Mouse (Mus musculus) spleen, postnatal 14 days (tissue): ENCODE results near the gene Dync1li1.
A peak's percentile ranks its signal among the peaks of the same experiment; 100 is the strongest.
"Not testable (repeated sequence)": the region's sequence is repeated elsewhere in the genome, so short reads cannot be mapped to it uniquely, and the experiment has no call there.

Experiments used
- DNase-seq, 2 experiments: peaks; one replicate each; pipeline ENCODE4 v3.0.0; 2021 to 2022; ENCODE audit warnings: low spot score in 2 of 2

Dync1li1 gene

DNA sequence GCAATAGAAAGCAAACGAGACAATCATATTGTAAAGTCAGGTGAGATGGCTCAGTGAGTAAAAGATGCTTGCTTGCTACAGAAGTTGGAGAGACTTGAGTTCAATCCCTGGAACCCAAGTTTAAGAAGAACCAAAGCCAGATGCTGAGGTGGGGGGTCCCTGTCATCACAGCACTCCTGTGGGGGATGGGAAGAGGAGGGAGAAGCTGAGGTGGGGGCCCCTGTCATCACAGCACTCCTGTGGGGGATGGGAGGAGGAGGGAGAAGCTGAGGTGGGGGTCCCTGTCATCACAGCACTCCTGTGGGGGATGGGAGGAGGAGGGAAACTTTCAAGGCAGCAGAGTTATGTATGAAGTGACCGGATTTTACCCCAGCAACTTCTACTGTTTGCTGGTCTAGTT is 15.0 kb upstream of the Dync1li1 start:
- DNase-seq = no peak

DNA sequence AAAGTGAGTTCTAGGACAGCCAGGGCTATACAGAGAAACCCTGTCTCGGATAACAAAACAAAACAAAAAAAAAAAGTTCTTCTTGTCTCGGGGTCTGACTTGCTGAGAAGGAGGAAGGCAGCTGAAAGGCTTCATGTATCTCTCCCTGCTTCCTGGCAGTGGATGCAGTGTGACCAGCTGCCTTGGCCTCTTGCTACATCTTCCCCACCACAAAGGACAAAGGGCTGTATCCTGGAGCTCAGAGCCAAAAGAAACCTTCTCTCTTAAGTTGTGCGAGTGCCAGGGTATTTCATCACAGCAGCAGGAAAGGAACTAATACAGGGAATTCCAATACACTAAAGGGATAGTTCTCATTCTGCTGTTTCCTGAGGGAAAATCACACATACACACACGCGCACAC is 10.0 kb upstream of the Dync1li1 start:
- no peak for DNase-seq

DNA sequence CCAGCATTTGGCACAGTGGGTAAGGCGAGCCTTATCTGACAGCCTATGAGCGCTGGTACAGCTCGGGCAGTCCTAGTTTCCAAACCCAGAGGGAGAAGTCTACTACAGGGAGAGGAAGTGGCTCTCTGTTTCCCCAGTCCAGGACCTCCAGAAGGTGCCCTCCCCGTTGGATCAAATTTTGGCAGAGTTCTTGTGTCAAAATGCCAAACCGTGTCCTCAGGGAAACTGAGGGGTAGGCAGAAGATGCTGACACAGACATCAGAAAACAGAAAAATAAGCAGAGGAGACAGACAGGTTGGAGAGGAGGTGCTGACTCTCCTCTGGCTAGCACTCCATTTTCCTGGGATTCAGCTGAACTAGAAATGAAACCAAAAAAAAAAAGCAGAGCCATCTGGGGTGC is 8.6 kb upstream of the Dync1li1 start:
- no peak for DNase-seq

DNA sequence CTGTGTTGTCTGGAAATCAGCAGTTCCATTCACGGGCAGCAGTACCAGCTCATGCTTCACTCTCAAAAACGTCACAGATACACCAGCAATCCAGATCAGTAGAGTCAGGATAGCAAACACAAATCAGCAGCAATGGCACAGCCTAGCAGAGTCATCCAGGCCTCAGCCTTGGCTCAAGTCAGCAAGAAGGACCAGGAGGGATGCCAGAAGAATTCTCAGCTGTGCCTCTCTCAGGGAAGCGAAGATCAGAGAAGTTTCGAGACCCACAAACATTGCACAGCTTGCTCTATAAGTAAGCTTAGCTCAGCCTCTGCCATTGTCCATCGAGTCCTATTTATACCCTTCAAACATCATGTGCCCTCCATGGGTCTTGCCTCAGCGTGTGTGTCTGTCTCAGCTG is 8.1 kb upstream of the Dync1li1 start:
- DNase-seq = no peak

DNA sequence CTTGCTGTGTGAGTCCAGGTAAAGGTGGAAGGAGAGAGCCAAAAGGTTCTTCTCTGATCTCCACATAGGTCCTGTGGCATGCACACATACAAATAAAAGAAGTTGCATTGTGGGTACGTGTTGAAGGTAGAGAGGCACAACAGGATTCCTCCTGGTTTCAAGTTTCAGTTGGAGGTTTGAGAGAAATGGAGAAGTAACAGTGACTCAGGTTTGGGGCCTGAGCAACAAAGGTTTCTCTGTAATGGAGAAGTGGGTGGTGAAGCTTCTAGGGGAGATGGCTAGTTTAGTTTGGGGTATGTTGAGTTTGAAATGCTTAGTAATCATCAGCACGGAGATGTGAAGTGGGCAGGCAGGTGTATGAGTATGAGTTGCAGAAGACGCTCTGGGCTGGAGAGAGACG is 6.4 kb upstream of the Dync1li1 start:
- DNase-seq = no peak

DNA sequence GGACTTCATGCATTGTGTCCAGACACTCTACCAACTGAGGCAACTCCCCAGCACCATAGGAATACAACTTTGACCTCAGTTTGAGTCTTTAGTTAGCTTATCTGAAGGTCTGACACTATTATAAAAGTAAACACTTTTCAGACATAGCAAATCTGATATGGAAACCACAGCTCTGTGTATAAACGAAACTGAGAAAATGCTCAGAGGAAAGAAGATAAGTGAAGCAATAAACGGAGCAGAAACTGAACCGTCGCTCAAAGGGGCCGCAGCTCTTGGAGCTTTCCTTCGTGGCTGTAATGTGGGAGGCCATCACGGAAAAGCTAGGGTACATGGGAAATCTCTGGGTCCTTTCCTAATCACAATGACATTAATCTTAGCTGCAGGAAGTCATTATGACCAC is 2.3 kb upstream of the Dync1li1 start:
- DNase-seq = no peak

DNA sequence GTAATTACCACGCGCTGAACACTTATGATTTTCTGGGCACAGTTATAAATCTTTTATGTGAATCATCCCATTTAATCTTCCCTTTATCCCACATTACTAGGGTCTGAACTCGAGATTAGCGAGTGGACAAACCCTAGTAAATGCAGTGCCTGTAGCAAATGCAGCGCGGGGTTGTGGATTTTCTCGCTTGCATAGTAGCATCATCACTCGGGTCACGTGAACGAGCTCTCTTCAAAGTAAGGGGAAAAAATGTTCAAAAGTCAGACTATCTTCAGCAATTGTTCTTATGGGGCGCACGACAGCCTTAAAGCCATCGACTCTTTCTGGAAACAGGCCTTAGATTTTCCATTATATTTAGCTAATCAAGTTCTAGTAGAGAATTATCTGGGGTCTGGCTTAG is 951 bp upstream of the Dync1li1 start:
- DNase-seq = no peak

DNA sequence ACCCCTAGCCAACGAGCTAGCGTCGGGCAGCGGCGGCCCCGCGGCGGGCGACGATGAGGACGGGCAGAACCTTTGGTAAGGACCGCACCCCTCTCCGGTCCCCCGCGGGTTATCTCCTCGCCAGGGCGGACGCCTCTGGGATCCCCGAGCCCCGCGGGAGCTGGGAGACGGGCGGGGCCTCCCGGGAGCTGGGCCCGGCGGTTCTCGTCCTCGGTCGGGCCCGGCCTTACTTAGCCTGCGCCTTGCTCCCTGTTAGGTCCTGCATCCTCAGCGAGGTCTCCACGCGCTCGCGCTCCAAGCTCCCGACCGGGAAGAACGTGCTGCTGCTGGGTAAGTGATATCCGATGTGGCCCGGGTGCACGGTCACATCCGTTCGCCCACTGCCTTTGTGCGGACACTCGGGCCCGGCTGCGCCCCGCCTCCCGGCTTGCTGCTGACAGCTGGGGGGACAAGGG is 390 bp downstream of the Dync1li1 start:
- no peak for DNase-seq

DNA sequence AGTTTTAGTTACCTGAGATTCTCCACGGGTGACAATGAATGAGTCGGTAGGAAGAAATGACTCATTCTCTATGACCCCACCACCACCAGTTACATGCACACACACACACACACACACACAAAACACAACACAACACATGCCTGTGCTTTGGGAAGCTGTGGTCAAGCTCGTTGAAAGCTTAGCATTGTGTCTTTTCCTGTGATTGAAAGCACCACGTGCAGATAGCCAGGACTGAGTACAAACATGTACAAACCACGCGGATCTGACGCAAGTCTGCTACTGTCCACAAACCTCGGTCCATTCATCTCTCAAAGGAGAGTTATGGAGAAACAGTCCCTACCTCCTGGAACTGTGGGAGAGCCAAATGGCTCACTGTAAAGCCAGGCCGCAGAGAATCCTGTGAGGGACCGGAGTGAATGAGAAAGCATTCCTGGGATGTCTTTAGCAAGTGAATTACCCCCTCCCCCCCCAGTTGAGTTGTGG is 1.6 kb downstream of the Dync1li1 start:
- no peak for DNase-seq

DNA sequence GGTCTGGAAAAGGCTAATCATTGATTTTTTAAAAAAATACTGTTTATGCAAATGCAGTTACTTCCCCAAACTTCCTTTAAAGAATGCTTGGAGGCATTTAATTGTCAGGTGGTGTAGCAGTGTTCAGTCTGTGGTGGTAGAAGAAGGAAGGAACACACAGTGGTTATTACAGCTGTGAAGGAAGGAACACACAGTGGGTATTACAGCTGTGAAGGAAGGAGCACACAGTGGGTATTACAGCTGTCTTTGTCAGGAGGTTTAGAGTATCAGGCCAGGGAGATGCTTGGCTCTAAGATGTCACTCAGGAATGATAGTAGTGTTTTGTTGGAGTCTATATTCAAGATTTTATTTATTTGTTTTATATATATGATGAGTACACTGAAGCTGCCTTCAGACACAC is 2.5 kb downstream of the Dync1li1 start:
- DNase-seq = no peak

DNA sequence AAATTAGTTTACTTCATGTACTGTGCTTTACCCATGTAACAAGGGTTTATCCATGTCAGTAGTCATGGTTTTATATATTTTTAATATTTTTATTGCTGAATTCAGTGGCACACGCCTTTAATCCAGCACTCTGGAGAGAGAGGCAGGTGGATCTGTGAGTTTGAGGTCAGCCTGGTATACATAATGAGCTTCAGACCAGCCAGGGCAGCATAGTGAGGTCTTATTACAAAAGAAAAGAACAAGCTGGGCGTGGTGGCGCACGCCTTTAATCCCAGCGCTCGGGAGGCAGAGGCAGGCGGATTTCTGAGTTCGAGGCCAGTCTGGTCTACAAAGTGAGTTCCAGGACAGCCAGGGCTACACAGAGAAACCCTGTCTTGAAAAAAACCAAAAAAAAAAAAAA is 7.1 kb downstream of the Dync1li1 start:
- DNase-seq = not testable (repeated sequence)

DNA sequence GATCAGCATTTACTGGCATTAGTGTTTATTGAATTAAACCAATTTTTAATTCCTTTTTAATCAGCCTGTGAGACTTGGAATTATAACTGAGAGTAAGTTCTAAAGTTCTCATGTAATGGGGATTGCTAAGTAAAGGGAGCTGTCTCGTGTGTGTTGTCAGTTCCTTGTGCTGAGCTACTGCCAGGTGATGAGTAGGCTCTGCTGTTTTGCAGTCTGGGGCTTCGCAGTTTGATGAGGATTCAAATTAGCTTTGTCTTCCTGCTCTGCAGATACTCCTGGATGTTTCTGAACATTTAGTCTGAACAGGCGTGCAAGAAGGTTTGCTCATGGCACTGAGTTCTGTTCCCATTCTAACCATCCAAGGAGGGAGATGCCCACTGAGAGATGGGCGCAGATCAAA is 8.5 kb downstream of the Dync1li1 start:
- DNase-seq = no peak

DNA sequence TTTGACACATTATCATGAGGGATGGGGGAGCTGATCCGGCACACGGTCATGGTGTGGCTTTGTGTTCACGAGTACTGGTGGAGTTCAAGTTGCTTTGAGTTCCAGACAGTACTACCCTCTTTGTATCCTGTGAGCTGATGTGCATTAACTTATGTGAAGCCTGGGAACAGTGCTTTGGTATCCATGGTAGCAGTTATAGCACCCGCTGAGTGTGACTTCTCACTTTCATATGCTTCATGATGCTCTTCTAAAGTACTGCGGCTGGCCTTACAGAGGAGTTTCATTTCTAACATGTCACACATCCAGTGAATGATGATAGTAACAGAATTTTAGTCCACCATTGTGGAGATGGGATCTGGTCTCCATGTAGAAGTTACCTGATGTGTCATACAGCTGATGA is 9.3 kb downstream of the Dync1li1 start:
- no peak for DNase-seq

DNA sequence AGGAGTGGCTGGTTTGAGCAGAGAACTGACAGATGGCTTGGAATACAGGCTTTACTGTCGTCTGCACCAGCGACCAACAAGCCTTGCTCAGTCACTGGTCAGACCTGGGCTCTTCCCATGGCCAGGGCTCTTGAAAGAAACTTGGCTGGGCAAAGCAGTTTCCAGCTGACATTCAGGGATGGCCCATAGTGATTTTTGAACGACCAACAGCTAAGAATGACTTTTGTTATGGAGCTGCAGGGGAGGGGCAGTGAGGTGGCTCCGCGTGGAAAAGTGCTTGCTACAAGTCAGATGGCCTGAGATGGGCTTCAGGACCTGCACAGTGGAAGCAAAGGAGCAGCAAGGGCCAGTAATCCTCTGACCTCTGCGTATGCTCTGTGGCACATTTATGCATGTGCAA is 10.7 kb downstream of the Dync1li1 start:
- no peak for DNase-seq

DNA sequence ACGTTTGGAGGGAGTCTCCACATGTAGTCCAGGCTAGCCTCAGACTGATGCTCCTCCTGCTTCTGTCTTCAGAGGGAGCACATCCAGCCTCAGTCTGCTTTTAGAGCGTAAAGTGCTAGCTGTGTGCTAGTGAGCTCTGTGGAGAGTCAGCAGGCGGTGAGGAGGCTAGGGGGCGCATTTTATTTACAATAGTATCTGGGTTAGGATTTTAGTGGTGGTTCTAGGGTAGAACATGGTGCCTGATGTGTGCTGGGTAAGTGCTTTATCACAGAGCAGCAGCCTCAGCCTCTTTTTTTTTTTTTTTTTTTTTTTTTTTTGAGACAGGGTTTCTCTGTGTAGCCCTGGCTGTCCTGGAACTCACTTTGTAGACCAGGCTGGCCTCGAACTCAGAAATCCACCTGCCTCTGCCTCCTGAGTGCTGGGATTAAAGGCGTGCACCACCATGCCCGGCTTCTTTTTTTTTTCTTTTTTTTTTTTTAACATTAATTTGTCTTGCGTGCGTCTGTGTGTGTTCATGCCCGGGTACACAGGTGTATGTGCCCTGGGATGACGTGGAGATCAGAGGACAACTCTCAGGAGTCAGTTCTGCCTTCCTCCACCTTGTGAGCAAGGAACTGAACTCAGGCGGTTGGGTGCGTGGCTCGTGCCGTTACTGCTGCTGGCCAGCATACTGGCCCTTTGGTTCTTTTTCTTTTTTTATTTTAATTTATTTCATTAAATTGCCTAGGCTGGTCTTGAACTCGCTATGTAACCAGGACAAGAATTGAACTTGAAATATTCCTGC is 11.5 kb downstream of the Dync1li1 start:
- no peak for DNase-seq

DNA sequence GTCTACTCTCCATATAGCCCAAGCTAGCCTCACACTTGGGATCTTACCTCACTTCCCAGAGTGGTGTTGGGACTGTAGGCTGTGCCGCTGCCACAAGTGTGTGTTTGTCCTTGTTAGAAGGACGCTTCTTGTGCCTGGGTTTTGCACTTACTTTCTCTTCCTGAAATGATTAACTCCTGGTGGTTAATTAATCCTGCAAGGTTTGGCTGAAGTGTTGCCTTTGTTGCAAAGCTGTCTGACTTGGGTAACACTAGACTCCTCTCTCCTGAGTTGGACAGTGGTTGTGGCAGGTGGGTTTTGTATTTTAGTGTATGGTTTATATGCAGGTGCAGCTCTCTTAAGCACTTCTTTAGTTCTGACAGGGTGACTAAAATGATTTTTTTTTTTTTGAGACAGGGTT is 12.4 kb downstream of the Dync1li1 start:
- no peak for DNase-seq

DNA sequence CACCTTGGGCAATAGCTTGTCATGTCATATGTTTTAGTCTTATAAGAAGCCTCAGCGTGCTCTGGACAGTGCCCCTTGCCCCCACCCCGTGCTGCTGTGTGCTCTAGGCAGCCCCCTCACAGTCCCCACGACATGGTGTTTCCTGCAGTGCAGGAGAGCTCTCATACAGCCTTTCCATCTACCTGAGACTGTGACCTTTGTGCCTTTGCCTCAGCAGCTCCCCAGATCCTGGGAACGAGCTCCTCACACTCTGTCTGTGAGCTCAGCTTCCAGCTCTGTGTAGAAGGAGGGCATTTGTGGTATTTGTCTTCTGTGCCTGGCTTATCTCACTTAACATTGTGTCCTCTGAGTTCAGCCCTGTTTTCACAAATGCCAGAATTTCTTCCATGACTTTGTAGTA is 13.3 kb downstream of the Dync1li1 start:
- DNase-seq = no peak

DNA sequence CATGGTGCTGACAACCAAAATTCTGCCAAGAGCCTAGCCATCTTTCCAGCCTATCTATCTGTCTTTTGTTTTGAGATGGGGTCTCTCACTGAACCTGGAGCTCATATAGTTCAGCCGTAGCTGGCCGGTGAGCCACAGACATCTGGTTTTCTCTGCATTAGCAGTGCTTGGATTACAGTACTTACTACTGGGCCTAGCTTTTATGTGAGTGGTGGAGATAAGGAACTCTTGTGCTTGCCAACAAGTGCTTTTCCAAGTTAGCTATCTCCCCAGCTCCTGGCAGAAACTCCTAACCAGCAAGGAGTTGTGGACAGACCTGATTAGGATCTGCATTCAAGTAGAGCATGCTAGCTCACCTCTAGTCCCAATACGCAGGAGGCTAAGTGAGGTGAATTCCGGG is 19.2 kb downstream of the Dync1li1 start:
- no peak for DNase-seq

DNA sequence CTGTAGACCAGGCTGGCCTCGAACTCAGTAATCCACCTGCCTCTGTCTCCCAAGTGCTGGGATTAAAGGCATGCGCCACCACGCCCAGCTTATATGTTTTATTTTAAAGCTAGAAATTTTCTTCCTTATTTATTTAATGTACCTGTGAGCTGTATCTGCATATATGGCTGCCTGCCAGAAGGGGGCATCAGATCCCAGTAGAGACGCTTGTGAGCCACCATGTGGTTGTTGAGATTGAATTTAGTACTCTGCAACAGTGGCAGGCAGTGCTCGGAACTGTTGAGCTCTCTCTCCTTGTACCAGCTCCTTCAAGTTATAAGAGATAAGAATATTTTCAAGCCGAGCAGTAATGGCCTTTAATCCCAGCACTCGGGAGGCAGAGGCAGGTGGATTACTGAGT is 21.8 kb downstream of the Dync1li1 start:
- DNase-seq = peak in 1 of 2 experiments; percentile 21

DNA sequence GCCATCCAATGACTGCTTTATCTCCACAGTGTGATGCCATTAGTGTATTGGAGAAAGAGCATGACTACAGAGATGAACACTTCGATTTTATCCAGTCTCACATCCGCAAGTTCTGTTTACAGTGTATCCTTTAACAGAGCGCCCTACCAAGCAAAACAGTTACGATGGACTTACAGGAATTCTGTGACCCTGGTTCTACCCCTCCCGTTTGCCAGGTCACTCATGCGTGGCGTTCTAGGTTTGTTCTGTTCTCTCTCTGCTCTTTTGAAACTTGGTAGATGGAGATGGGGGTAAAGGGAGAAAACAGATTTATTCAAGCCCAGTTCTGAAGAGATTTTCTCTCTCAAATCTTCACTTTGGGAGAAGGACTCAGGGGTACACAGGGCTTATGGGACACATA is 24.9 kb downstream of the Dync1li1 start:
- no peak for DNase-seq

DNA sequence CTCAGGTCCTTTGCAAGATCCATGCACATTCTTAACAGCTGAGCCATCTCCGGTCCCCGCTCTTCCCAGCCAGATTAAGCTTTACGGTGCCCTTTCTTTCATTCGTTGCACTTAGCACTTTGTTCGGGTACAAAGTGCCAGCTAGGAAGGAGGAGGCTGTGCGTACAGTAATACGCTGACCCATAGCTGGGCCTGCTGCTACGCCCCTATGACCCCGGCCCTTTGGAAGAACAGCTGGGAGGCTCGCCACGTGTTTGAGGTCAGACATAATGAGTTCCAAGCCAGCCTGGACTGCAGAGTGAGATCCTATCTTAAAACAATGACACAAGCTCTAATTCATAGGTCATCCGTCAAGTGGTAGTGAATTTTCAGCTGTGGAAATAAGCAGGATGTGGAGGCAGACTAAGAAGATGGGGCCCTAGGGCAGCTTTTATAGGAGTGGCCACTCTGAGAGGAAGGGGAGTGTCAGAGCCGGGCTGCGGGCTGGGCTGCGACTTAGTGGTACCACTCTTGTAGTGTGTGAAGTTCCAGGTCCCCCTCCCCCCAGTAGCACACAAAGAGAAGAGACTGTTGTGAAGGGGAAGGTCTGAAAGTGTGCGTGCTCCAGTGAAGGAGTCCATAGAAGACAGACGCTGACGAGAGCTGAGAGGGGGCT is 28.2 kb downstream of the Dync1li1 start:
- DNase-seq = no peak

DNA sequence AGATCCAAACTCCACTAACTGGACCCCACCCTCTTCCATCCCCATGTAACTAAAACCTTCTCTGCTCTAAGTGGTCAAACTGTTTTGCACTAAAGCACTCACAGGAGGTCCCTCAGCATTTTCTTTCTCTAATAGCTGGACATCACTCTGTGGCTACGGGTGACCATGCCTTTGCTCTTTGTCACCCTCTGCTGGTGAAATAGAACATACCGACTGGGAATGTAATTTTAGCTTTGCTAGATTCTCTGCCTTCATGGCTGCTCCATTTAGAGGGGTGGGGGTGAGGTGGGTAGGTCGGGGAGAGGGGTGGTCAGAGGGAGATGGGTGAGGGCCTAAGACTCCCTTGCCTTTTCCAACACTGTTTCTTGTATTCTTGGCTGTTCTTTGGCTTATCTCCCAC is 38.7 kb downstream of the Dync1li1 start:
- DNase-seq = no peak

DNA sequence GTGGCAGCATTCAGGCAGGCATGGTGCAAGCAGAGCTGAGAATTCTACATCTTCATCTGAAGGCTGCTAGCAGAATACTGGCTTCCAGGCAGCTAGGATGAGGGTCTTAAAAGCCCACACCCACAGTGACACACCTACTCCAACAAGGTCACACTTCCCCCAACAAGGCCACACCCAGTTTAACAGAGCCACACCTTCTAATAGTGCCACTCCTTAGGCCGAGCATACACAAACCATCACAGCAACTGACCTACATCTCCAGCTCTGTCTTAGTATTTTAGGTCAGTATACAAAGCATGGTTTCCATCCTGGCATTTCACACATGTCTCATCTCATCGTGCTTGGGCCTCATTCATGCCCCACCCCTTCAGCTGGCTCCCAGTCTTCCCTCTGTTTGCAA is 39.8 kb downstream of the Dync1li1 start:
- not testable (repeated sequence) for DNase-seq
